In the genomic region with DNA sequence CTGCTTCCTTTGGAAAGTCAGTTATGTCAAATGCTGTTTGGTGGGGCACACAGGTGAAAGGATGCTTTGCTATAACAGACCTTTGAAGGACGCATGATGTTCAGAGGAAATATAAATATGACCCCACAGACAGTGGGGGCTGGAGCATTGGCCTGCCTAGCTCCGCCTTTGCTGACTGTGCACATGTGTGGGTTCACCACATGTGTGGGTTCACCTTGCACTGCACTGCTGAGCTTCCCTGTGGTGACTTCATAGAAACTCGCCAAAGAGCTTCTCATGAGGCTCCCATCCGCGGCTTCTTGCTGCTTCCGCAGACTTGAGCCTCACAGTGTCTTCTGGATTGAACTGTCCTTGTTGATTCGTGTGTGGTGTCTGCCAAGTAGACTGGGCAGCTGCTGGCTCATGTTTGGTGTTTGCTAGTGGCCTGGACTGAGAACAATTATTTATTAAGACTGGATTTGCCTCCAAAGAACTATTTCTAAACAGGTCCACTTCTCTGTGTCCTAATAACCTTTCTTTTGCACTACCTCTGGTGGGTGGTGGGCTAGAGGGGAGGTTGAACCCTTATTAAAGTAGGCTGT, we compare ENCODE assay signal across 15 mouse cellular contexts. TPM values are rescaled to one million over a fixed set of nuclear protein-coding genes. Genes with fewer than 3 reads are reported as not detected.
DNase-seq lines count a peak whose midpoint lies in the region; ATAC-seq lines count a peak whose summit lies in the region.
"Had no signal": no experiment of that assay in that cellular context is flagged by ENCODE, and none has a peak within 500 bp of the region (broad histone marks: within the 10 kb centered on the region; RNA-seq: fewer than 3 reads in every experiment).

No protein-coding gene starts in this region.

- H3K27ac ChIP-seq in hindbrain, embryonic 13.5 days: peak overlapping the region; percentile 40; the same call in 1 of the 2 replicates
- no peak overlapping the region for H3K27ac ChIP-seq in hindbrain, embryonic 10.5 days
- H3K27ac ChIP-seq in intestine, embryonic 15.5 days: no peak overlapping the region
- H3K27ac ChIP-seq: heart, embryonic 13.5 days had no signal

- no peak for ATAC-seq in hindbrain, embryonic 13.5 days (ENCODE audit: low FRiP score)
- no peak for ATAC-seq in intestine, embryonic 15.5 days

- H3K36me3 ChIP-seq in hindbrain, embryonic 13.5 days: no peaks in the 10 kb centered on the region
- H3K36me3 ChIP-seq in hindbrain, embryonic 10.5 days: no peaks in the 10 kb centered on the region
- H3K36me3 ChIP-seq in intestine, embryonic 15.5 days: no peaks in the 10 kb centered on the region
- H3K36me3 ChIP-seq: heart, embryonic 13.5 days had no signal

- no peak overlapping the region for H3K4me3 ChIP-seq in hindbrain, embryonic 13.5 days
- no peak overlapping the region for H3K4me3 ChIP-seq in hindbrain, embryonic 10.5 days
- no peak overlapping the region for H3K4me3 ChIP-seq in intestine, embryonic 15.5 days (replicated peaks)
- H3K4me3 ChIP-seq: erythroblast, embryonic 14.5 days; heart, embryonic 13.5 days had no signal

- no peak for DNase-seq in hindbrain, embryonic 10.5 days (ENCODE audit: low spot score)
- DNase-seq in thymus, postnatal 0 days (ENCODE audit: low spot score): peak; percentile 62
- no peak for DNase-seq in thymus, postnatal 10 days (ENCODE audit: low spot score in 2 of 2)
- DNase-seq in induced T-regulatory cell, adult 2 months (ENCODE audit: low read depth): peak; percentile 35
- DNase-seq in ovary, postnatal 36 days (ENCODE audit: low spot score): no peak
- DNase-seq: adrenal gland, postnatal 25 days; B cell, adult 2 months; cerebellum, postnatal 14 days; heart, postnatal 4 days; lung, postnatal 36 days; right cerebral cortex, adult 18-20 months had no signal

- H3K27me3 ChIP-seq in hindbrain, embryonic 13.5 days: no peaks in the 10 kb centered on the region
- H3K27me3 ChIP-seq in hindbrain, embryonic 10.5 days (ENCODE audit: insufficient read depth, poor library complexity, severe bottlenecking): no peaks in the 10 kb centered on the region
- no peaks in the 10 kb centered on the region for H3K27me3 ChIP-seq in intestine, embryonic 15.5 days (replicated peaks)
- H3K27me3 ChIP-seq: heart, embryonic 13.5 days had no signal

- no peak overlapping the region for H3K9ac ChIP-seq in hindbrain, embryonic 13.5 days
- no peak overlapping the region for H3K9ac ChIP-seq in intestine, embryonic 15.5 days

- H3K9me3 ChIP-seq in hindbrain, embryonic 13.5 days: no peaks in the 10 kb centered on the region
- no peaks in the 10 kb centered on the region for H3K9me3 ChIP-seq in hindbrain, embryonic 10.5 days
- no peaks in the 10 kb centered on the region for H3K9me3 ChIP-seq in intestine, embryonic 15.5 days
- H3K9me3 ChIP-seq: heart, embryonic 13.5 days had no signal

- 79% methylated on average over 7 of the region's 7 CpGs for WGBS in hindbrain, embryonic 13.5 days
- WGBS in hindbrain, embryonic 10.5 days: 78% methylated on average over 7 of the region's 7 CpGs
- WGBS in intestine, embryonic 15.5 days: 86% methylated on average over 7 of the region's 7 CpGs

- H3K4me2 ChIP-seq in hindbrain, embryonic 13.5 days: no peak overlapping the region
- no peak overlapping the region for H3K4me2 ChIP-seq in intestine, embryonic 15.5 days (replicated peaks)
- H3K4me2 ChIP-seq: heart, embryonic 13.5 days had no signal

- peaks cover 62% of the 10 kb centered on the region for H3K4me1 ChIP-seq in hindbrain, embryonic 13.5 days (replicated peaks)
- peaks cover 61% of the 10 kb centered on the region for H3K4me1 ChIP-seq in hindbrain, embryonic 10.5 days (replicated peaks)
- peaks cover 37% of the 10 kb centered on the region for H3K4me1 ChIP-seq in intestine, embryonic 15.5 days (replicated peaks)

RNA-seq across cellular contexts. Expression of a gene that starts 59.9 kb away (rescaled TPM):
- 15.3 and 16.3 TPM in 2 replicates for polyA plus RNA-seq in hindbrain, embryonic 13.5 days (2015; fragmentation: Nextera tagmentation; extraction: Ambion mirVana)
- 10.3 and 11.0 TPM in 2 replicates for polyA plus RNA-seq in hindbrain, embryonic 10.5 days (2016; fragmentation: Nextera tagmentation; extraction: Ambion mirVana)
- 12.4 and 16.6 TPM in 2 replicates for polyA plus RNA-seq in thymus, postnatal 0 days (2015; fragmentation: Nextera tagmentation; extraction: Ambion mirVana)
- polyA plus RNA-seq in intestine, embryonic 15.5 days (2015; fragmentation: Nextera tagmentation; extraction: Ambion mirVana): 9.7 and 10.0 TPM in 2 replicates

Comparison
In these comparisons a context has a peak if more than half of its experiments do, and no peak if none do; other contexts are left out.
1. DNase-seq: peak in thymus, postnatal 0 days (single experiment) and induced T-regulatory cell, adult 2 months (single experiment); none in hindbrain, embryonic 10.5 days (single experiment), thymus, postnatal 10 days (0 of 2) and ovary, postnatal 36 days (single experiment).